In genomic region chr11:114850066-114850451, GRCm38 (mm10) we compare ENCODE assay signal across 11 mouse cellular contexts. TPM values are rescaled to one million over a fixed set of nuclear protein-coding genes. Genes with fewer than 3 reads are reported as not detected.
DNase-seq lines count a peak whose midpoint lies in the region; ATAC-seq lines count a peak whose summit lies in the region.
"Had no signal": no experiment of that assay in that cellular context is flagged by ENCODE, and none has a peak within 500 bp of the region (broad histone marks: within the 10 kb centered on the region; RNA-seq: fewer than 3 reads in every experiment).

No protein-coding gene starts in this region.

- H3K4me1 ChIP-seq in heart, embryonic 16.5 days (ENCODE audit: control insufficient read depth, insufficient read depth, low read length): peaks cover 5% of the 10 kb centered on the region; the same call in 1 of the 2 replicates
- H3K4me1 ChIP-seq in hindbrain, embryonic 10.5 days (replicated peaks): peaks cover 72% of the 10 kb centered on the region
- H3K4me1 ChIP-seq in limb, embryonic 11.5 days (ENCODE audit: control insufficient read depth, insufficient read depth, low read length): peaks cover 21% of the 10 kb centered on the region
- peaks cover 34% of the 10 kb centered on the region for H3K4me1 ChIP-seq in neural tube, embryonic 13.5 days (replicated peaks)

- H3K36me3 ChIP-seq in heart, embryonic 16.5 days (ENCODE audit: control insufficient read depth, insufficient read depth): no peaks in the 10 kb centered on the region
- no peaks in the 10 kb centered on the region for H3K36me3 ChIP-seq in hindbrain, embryonic 10.5 days
- H3K36me3 ChIP-seq in limb, embryonic 11.5 days (ENCODE audit: control insufficient read depth, insufficient read depth, low read length): no peaks in the 10 kb centered on the region
- H3K36me3 ChIP-seq in neural tube, embryonic 13.5 days: no peaks in the 10 kb centered on the region
- H3K36me3 ChIP-seq: G1E had no signal

- no peak for DNase-seq in heart, adult 18-20 months
- DNase-seq in hindbrain, embryonic 10.5 days (ENCODE audit: low spot score): no peak
- no peak for DNase-seq in limb, embryonic 11.5 days (ENCODE audit: low spot score)
- DNase-seq in left cerebral cortex, postnatal 14 days (ENCODE audit: low spot score in 2 of 2): no peak
- DNase-seq in spleen, postnatal 36 days (ENCODE audit: low spot score in 2 of 2): no peak
- no peak for DNase-seq in left cerebral cortex, postnatal 25 days (ENCODE audit: low spot score in 2 of 2)
- DNase-seq: spleen, adult 18-20 months had no signal

- H3K27me3 ChIP-seq in heart, embryonic 16.5 days (ENCODE audit: control insufficient read depth, insufficient read depth, low read length): peaks cover 9% of the 10 kb centered on the region
- peaks cover 66% of the 10 kb centered on the region for H3K27me3 ChIP-seq in hindbrain, embryonic 10.5 days (ENCODE audit: insufficient read depth, poor library complexity, severe bottlenecking)
- H3K27me3 ChIP-seq in limb, embryonic 11.5 days (ENCODE audit: control insufficient read depth, insufficient read depth, low read length): no peaks in the 10 kb centered on the region
- H3K27me3 ChIP-seq in neural tube, embryonic 13.5 days: peaks cover 65% of the 10 kb centered on the region

- H3K4me2 ChIP-seq in heart, embryonic 16.5 days (ENCODE audit: low read depth, low read length): peak overlapping the region; percentile 99
- peak overlapping the region; percentile 99 for H3K4me2 ChIP-seq in limb, embryonic 11.5 days (ENCODE audit: low read depth, severe bottlenecking)
- peak overlapping the region; percentile 98 for H3K4me2 ChIP-seq in neural tube, embryonic 13.5 days

- H3K4me3 ChIP-seq in heart, embryonic 16.5 days (ENCODE audit: low read length): peak overlapping the region; percentile 82
- peak overlapping the region; percentile 74 for H3K4me3 ChIP-seq in hindbrain, embryonic 10.5 days
- H3K4me3 ChIP-seq in limb, embryonic 11.5 days (ENCODE audit: low read depth, low read length): peak overlapping the region; percentile 90
- peak overlapping the region; percentile 59 for H3K4me3 ChIP-seq in neural tube, embryonic 13.5 days

- ATAC-seq in heart, embryonic 16.5 days (replicated peaks; ENCODE audit: extremely low read depth, insufficient read depth, low FRiP score): no peak
- ATAC-seq in limb, embryonic 11.5 days (ENCODE audit: insufficient number of reproducible peaks, low FRiP score, low TSS enrichment, low read depth): no peak
- no peak for ATAC-seq in neural tube, embryonic 13.5 days (ENCODE audit: low read depth)

- 51% methylated on average over 5 of the region's 5 CpGs for WGBS in heart, embryonic 16.5 days
- WGBS in hindbrain, embryonic 10.5 days: 11% methylated on average over 5 of the region's 5 CpGs
- WGBS in limb, embryonic 11.5 days: 6% methylated on average over 5 of the region's 5 CpGs
- WGBS in neural tube, embryonic 13.5 days: 15% methylated on average over 5 of the region's 5 CpGs

- H3K27ac ChIP-seq in heart, embryonic 16.5 days (ENCODE audit: low read length): no peak overlapping the region
- peak overlapping the region; percentile 92; the same call in 1 of the 2 replicates for H3K27ac ChIP-seq in hindbrain, embryonic 10.5 days
- H3K27ac ChIP-seq in limb, embryonic 11.5 days (replicated peaks; ENCODE audit: low read depth, low read length): no peak overlapping the region
- no peak overlapping the region for H3K27ac ChIP-seq in neural tube, embryonic 13.5 days (replicated peaks)

- intact Hi-C loops in left cerebral cortex, postnatal 14 days (cut with DNase I): no loop called here
- intact Hi-C loops in left cerebral cortex, postnatal 25 days (cut with DNase I): no loop called here

- H3K9me3 ChIP-seq in heart, embryonic 16.5 days (replicated peaks; ENCODE audit: control insufficient read depth, low read length): no peaks in the 10 kb centered on the region
- H3K9me3 ChIP-seq in hindbrain, embryonic 10.5 days: no peaks in the 10 kb centered on the region
- no peaks in the 10 kb centered on the region for H3K9me3 ChIP-seq in limb, embryonic 11.5 days (ENCODE audit: control insufficient read depth, low read length)
- no peaks in the 10 kb centered on the region for H3K9me3 ChIP-seq in neural tube, embryonic 13.5 days

- no peak overlapping the region for H3K9ac ChIP-seq in heart, embryonic 16.5 days (ENCODE audit: low read length)
- H3K9ac ChIP-seq in limb, embryonic 11.5 days (ENCODE audit: low read length): no peak overlapping the region
- H3K9ac ChIP-seq in neural tube, embryonic 13.5 days: no peak overlapping the region

RNA-seq across cellular contexts. Expression of gene Gprc5c, which starts 0.9 kb away (rescaled TPM):
- polyA plus RNA-seq in heart, embryonic 16.5 days (2015; fragmentation: Nextera tagmentation; extraction: Ambion mirVana): 14.5 and 15.4 TPM in 2 replicates
- total RNA-seq in heart, adult 18-20 months (2021): 1 to 10 TPM; 5.1 to 7.5 TPM
- polyA plus RNA-seq in hindbrain, embryonic 10.5 days (2016; fragmentation: Nextera tagmentation; extraction: Ambion mirVana): 31.5 and 42.9 TPM in 2 replicates
- polyA plus RNA-seq in limb, embryonic 11.5 days (2014; fragmentation: Nextera tagmentation; extraction: Ambion mirVana): 38.8 and 41.1 TPM in 2 replicates
- 14.2 and 15.6 TPM in 2 replicates for polyA plus RNA-seq in neural tube, embryonic 13.5 days (2015; fragmentation: Nextera tagmentation; extraction: Ambion mirVana)
- total RNA-seq in left cerebral cortex, postnatal 14 days (2021): 1 to 10 TPM; 4.0 to 4.6 TPM
- 1 to 10 TPM; 4.2 to 6.4 TPM for total RNA-seq in left cerebral cortex, postnatal 25 days (2021)
- polyA plus RNA-seq: G1E had no signal

RNA-seq across cellular contexts. Expression of gene Cd300a, which starts 39.8 kb away (rescaled TPM):
- polyA plus RNA-seq in heart, embryonic 16.5 days (2015; fragmentation: Nextera tagmentation; extraction: Ambion mirVana): 1.2 and 1.4 TPM in 2 replicates
- total RNA-seq in heart, adult 18-20 months (2021): under 1 TPM; 0.62 to 0.98 TPM
- polyA plus RNA-seq in hindbrain, embryonic 10.5 days (2016; fragmentation: Nextera tagmentation; extraction: Ambion mirVana): 0.81 and 1.0 TPM in 2 replicates
- polyA plus RNA-seq in limb, embryonic 11.5 days (2014; fragmentation: Nextera tagmentation; extraction: Ambion mirVana): 0.45 and 0.61 TPM in 2 replicates
- 1.2 and 2.8 TPM in 2 replicates for polyA plus RNA-seq in neural tube, embryonic 13.5 days (2015; fragmentation: Nextera tagmentation; extraction: Ambion mirVana)
- under 1 TPM; 0.51 to 0.68 TPM for total RNA-seq in left cerebral cortex, postnatal 14 days (2021)
- under 1 TPM; 0.37 to 0.55 TPM for total RNA-seq in left cerebral cortex, postnatal 25 days (2021)
- polyA plus RNA-seq: G1E had no signal

RNA-seq across cellular contexts. Expression of gene Gpr142, which starts 51.3 kb away (rescaled TPM):
- not detected in 2 replicates for polyA plus RNA-seq in heart, embryonic 16.5 days (2015; fragmentation: Nextera tagmentation; extraction: Ambion mirVana)
- not detected for total RNA-seq in heart, adult 18-20 months (2021)
- polyA plus RNA-seq in hindbrain, embryonic 10.5 days (2016; fragmentation: Nextera tagmentation; extraction: Ambion mirVana): 0.37 and 0.77 TPM in 2 replicates
- polyA plus RNA-seq in limb, embryonic 11.5 days (2014; fragmentation: Nextera tagmentation; extraction: Ambion mirVana): 0.13 TPM in 1 of 2 replicates, not detected in the other
- polyA plus RNA-seq in neural tube, embryonic 13.5 days (2015; fragmentation: Nextera tagmentation; extraction: Ambion mirVana): not detected in 2 replicates
- total RNA-seq in left cerebral cortex, postnatal 14 days (2021): not detected
- total RNA-seq in left cerebral cortex, postnatal 25 days (2021): not detected
- total RNA-seq: left cerebral cortex, postnatal 36 days had no signal
- polyA plus RNA-seq: G1E had no signal

RNA-seq across cellular contexts. Expression of gene Btbd17, which starts 54.3 kb away (rescaled TPM):
- not detected in 2 replicates for polyA plus RNA-seq in heart, embryonic 16.5 days (2015; fragmentation: Nextera tagmentation; extraction: Ambion mirVana)
- not detected for total RNA-seq in heart, adult 18-20 months (2021)
- 50.8 and 60.0 TPM in 2 replicates for polyA plus RNA-seq in hindbrain, embryonic 10.5 days (2016; fragmentation: Nextera tagmentation; extraction: Ambion mirVana)
- polyA plus RNA-seq in limb, embryonic 11.5 days (2014; fragmentation: Nextera tagmentation; extraction: Ambion mirVana): 0.09 and 0.65 TPM in 2 replicates
- polyA plus RNA-seq in neural tube, embryonic 13.5 days (2015; fragmentation: Nextera tagmentation; extraction: Ambion mirVana): 19.4 and 22.7 TPM in 2 replicates
- total RNA-seq in left cerebral cortex, postnatal 14 days (2021): 10 to 100 TPM; 38.4 to 38.6 TPM
- total RNA-seq in left cerebral cortex, postnatal 25 days (2021): 10 to 100 TPM; 35.6 to 39.8 TPM
- polyA plus RNA-seq: G1E had no signal
